Mouse (Mus musculus): ENCODE results near the gene Ankrd49.

The Ankrd49 gene

GRCm38 (mm10) chr9:14754469-14754868, 30.2 kb downstream of the Ankrd49 start:
- Histone ChIP-seq H3K9me3 (ENCODE audit: low read length) (no peaks in the 10 kb centered on the region), H3K27me3 (ENCODE audit: insufficient read depth, low read length) (peaks cover 58% of the 10 kb centered on the region), H3K4me3 (replicated peaks; ENCODE audit: low read length) (no peak overlapping the region), H3K36me3 (ENCODE audit: insufficient read depth, low read length) (no peaks in the 10 kb centered on the region), H3K4me1 (replicated peaks; ENCODE audit: low read depth, low read length) (peaks cover 16% of the 10 kb centered on the region)
- no peak for TF ChIP-seq CTCF (conservative IDR thresholded peaks at IDR 0.05; ENCODE audit: low read length)
- no peak for TF ChIP-seq NANOG (IDR thresholded peaks at IDR 0.05; ENCODE audit: borderline replicate concordance, low read length)
- no peak for TF ChIP-seq POU5F1 (IDR thresholded peaks at IDR 0.05; ENCODE audit: borderline replicate concordance, low read length)

- no peaks in the 10 kb centered on the region for H3K9me3 ChIP-seq (ENCODE audit: low read length)
- TF ChIP-seq CTCF (conservative IDR thresholded peaks at IDR 0.05; ENCODE audit: low read length) = no peak
- TF ChIP-seq NANOG (IDR thresholded peaks at IDR 0.05; ENCODE audit: borderline replicate concordance, low read length) = no peak
- no peak for TF ChIP-seq POU5F1 (IDR thresholded peaks at IDR 0.05; ENCODE audit: borderline replicate concordance, low read length)
- H3K36me3 ChIP-seq (ENCODE audit: insufficient read depth, low read length) = no peaks in the 10 kb centered on the region
Measured at GRCm38 (mm10) chr9:14753947-14754346, 30.7 kb downstream of the Ankrd49 start.

GRCm38 (mm10) chr9:14752001-14752522, 32.6 kb downstream of the Ankrd49 start, which contains the start of gene Fut4:
Gene Fut4 (minus strand): TSS chr9:14752393.
- Histone ChIP-seq H3K4me3 (replicated peaks; ENCODE audit: low read length) (peak within 1 kb of the TSS; percentile 75), H3K4me1 (replicated peaks; ENCODE audit: low read depth, low read length) (peaks cover 16% of the 10 kb centered on the region), H3K36me3 (ENCODE audit: insufficient read depth, low read length) (no peaks in the 10 kb centered on the region), H3K27me3 (ENCODE audit: insufficient read depth, low read length) (peaks cover 70% of the 10 kb centered on the region), H3K9me3 (ENCODE audit: low read length) (no peaks in the 10 kb centered on the region)
- TF ChIP-seq NANOG (IDR thresholded peaks at IDR 0.05; ENCODE audit: borderline replicate concordance, low read length) = no peak
- no peak for TF ChIP-seq POU5F1 (IDR thresholded peaks at IDR 0.05; ENCODE audit: borderline replicate concordance, low read length)
- TF ChIP-seq CTCF (conservative IDR thresholded peaks at IDR 0.05; ENCODE audit: low read length) = no peak

More at GRCm38 (mm10) chr9:14753947-14754346, 30.7 kb downstream of the Ankrd49 start:
- peaks cover 16% of the 10 kb centered on the region for H3K4me1 ChIP-seq (replicated peaks; ENCODE audit: low read depth, low read length)
- no peak overlapping the region for H3K4me3 ChIP-seq (replicated peaks; ENCODE audit: low read length)
- H3K27me3 ChIP-seq (ENCODE audit: insufficient read depth, low read length) = peaks cover 62% of the 10 kb centered on the region

GRCm38 (mm10) chr9:14751503-14752000, 33.1 kb downstream of the Ankrd49 start:
- no peak for TF ChIP-seq NANOG (IDR thresholded peaks at IDR 0.05; ENCODE audit: borderline replicate concordance, low read length)
- no peak for TF ChIP-seq CTCF (conservative IDR thresholded peaks at IDR 0.05; ENCODE audit: low read length)
- TF ChIP-seq POU5F1 (IDR thresholded peaks at IDR 0.05; ENCODE audit: borderline replicate concordance, low read length) = no peak
- Histone ChIP-seq H3K27me3 (ENCODE audit: insufficient read depth, low read length) (peaks cover 72% of the 10 kb centered on the region), H3K4me3 (replicated peaks; ENCODE audit: low read length) (peak overlapping the region; percentile 75), H3K4me1 (replicated peaks; ENCODE audit: low read depth, low read length) (peaks cover 16% of the 10 kb centered on the region), H3K36me3 (ENCODE audit: insufficient read depth, low read length) (no peaks in the 10 kb centered on the region), H3K9me3 (ENCODE audit: low read length) (no peaks in the 10 kb centered on the region)

GRCm38 (mm10) chr9:14750901-14751502, 33.7 kb downstream of the Ankrd49 start:
- Histone ChIP-seq H3K9me3 (ENCODE audit: low read length) (no peaks in the 10 kb centered on the region), H3K4me3 (replicated peaks; ENCODE audit: low read length) (peak overlapping the region; percentile 75)
- TF ChIP-seq NANOG (IDR thresholded peaks at IDR 0.05; ENCODE audit: borderline replicate concordance, low read length) = no peak
- TF ChIP-seq CTCF (conservative IDR thresholded peaks at IDR 0.05; ENCODE audit: low read length) = no peak
- TF ChIP-seq POU5F1 (IDR thresholded peaks at IDR 0.05; ENCODE audit: borderline replicate concordance, low read length) = no peak

GRCm38 (mm10) chr9:14740151-14740924, 44.3 kb downstream of the Ankrd49 start, which contains the start of gene Piwil4:
Gene Piwil4 (minus strand): TSS chr9:14740733.
- Histone ChIP-seq H3K27me3 (ENCODE audit: insufficient read depth, low read length) (peaks cover 25% of the 10 kb centered on the region), H3K36me3 (ENCODE audit: insufficient read depth, low read length) (0 out of 2 replicates have a peak, but pooled peaks cover 4% of the 10 kb centered on the region), H3K4me1 (replicated peaks; ENCODE audit: low read depth, low read length) (peaks cover 36% of the 10 kb centered on the region), H3K4me3 (replicated peaks; ENCODE audit: low read length) (peak within 1 kb of the TSS; percentile 50), H3K9me3 (ENCODE audit: low read length) (no peaks in the 10 kb centered on the region)
- no peak for TF ChIP-seq CTCF (conservative IDR thresholded peaks at IDR 0.05; ENCODE audit: low read length)

More at GRCm38 (mm10) chr9:14750901-14751502, 33.7 kb downstream of the Ankrd49 start:
- Histone ChIP-seq H3K27me3 (ENCODE audit: insufficient read depth, low read length) (peaks cover 72% of the 10 kb centered on the region), H3K36me3 (ENCODE audit: insufficient read depth, low read length) (no peaks in the 10 kb centered on the region), H3K4me1 (replicated peaks; ENCODE audit: low read depth, low read length) (peaks cover 19% of the 10 kb centered on the region)

- 0 out of 2 replicates have a peak, but pooled peaks cover 4% of the 10 kb centered on the region for H3K36me3 ChIP-seq (ENCODE audit: insufficient read depth, low read length)
- peaks cover 25% of the 10 kb centered on the region for H3K27me3 ChIP-seq (ENCODE audit: insufficient read depth, low read length)
- no peaks in the 10 kb centered on the region for H3K9me3 ChIP-seq (ENCODE audit: low read length)
- H3K4me1 ChIP-seq (replicated peaks; ENCODE audit: low read depth, low read length) = peaks cover 36% of the 10 kb centered on the region
- TF ChIP-seq POU5F1 (IDR thresholded peaks at IDR 0.05; ENCODE audit: borderline replicate concordance, low read length) (no peak), NANOG (IDR thresholded peaks at IDR 0.05; ENCODE audit: borderline replicate concordance, low read length) (no peak), CTCF (conservative IDR thresholded peaks at IDR 0.05; ENCODE audit: low read length) (no peak)
- H3K4me3 ChIP-seq (replicated peaks; ENCODE audit: low read length) = no peak overlapping the region
Measured at GRCm38 (mm10) chr9:14739498-14740150, 45.0 kb downstream of the Ankrd49 start.
